10 mouse cellular contexts compared by ENCODE assay signal in genomic region chr6:136999009-136999408, GRCm38 (mm10).
"Had no signal": no experiment of that assay in that cellular context is flagged by ENCODE, and none has a peak within 500 bp of the region (broad histone marks: within the 10 kb centered on the region; RNA-seq: fewer than 3 reads in every experiment).

No protein-coding gene starts in this region.

- DNase-seq: kidney, adult 18-20 months; kidney, adult 9 months; layer of hippocampus, postnatal 36 days; liver, embryonic 13.5 days; lung, adult 2 months; lung, postnatal 14 days; lung, postnatal 4 days; midbrain, embryonic 14.5 days; right cerebral cortex, postnatal 25 days had no signal

- ATAC-seq: intestine, embryonic 16.5 days had no signal
